Mouse (Mus musculus) heart, adult 2 months (tissue): Measurements from ENCODE around the gene Prex1. TPM values are rescaled to one million over a fixed set of nuclear protein-coding genes. Genes with fewer than 3 reads are reported as not detected.

Source experiments
- DNase-seq, 2 experiments: peaks; one replicate each; pipeline ENCODE4 v3.0.0; 2021
- H3K27ac ChIP-seq: fragments of 200-600 bp; 2 replicates; pipeline ENCODE4 v1.8.1; 2022
- H3K27me3 ChIP-seq: fragments of 200-500 bp; 2 replicates; pipeline ENCODE4 v1.6.1; 2012; ENCODE audit warnings: mild to moderate bottlenecking, low read length, inconsistent platforms, mixed read lengths; ENCODE audit not compliant: control insufficient read depth, insufficient read depth
- H3K36me3 ChIP-seq: fragments of 200-500 bp; 2 replicates; pipeline ENCODE4 v1.6.1; 2012; ENCODE audit warnings: low read length, inconsistent platforms; ENCODE audit not compliant: control insufficient read depth, insufficient read depth
- H3K4me1 ChIP-seq: fragments of 200-500 bp; 2 replicates; pipeline ENCODE4 v1.6.1; 2011; ENCODE audit warnings: low read length; ENCODE audit not compliant: control insufficient read depth, insufficient read depth
- H3K4me3 ChIP-seq: fragments of 200-600 bp; 2 replicates; pipeline ENCODE4 v1.8.1; 2022
- H3K79me2 ChIP-seq: fragments of 200-500 bp; replicated peaks from 2 replicates; pipeline ENCODE4 v1.6.1; 2012; ENCODE audit warnings: mild to moderate bottlenecking, inconsistent platforms, low read length, moderate library complexity, mixed read lengths; ENCODE audit not compliant: control insufficient read depth, insufficient read depth
- H3K9ac ChIP-seq: fragments of 200-500 bp; 2 replicates; pipeline ENCODE4 v1.6.1; 2012; ENCODE audit warnings: low read depth, mild to moderate bottlenecking, control low read depth, inconsistent platforms, low read length, mixed read lengths
- CTCF ChIP-seq: fragments of 200-600 bp; IDR thresholded peaks from 2 replicates; pipeline ENCODE4 v1.8.1; 2022; ENCODE audit warnings: antibody characterized with exemption, mild to moderate bottlenecking, moderate library complexity
- EP300 ChIP-seq: fragments of 200-500 bp; IDR thresholded peaks from 2 replicates; pipeline ENCODE4 v1.6.1; 2011; ENCODE audit warnings: low read depth, low read length, control low read depth; ENCODE audit not compliant: insufficient read depth
- POLR2A ChIP-seq: fragments of 200-500 bp; IDR thresholded peaks from 2 replicates; pipeline ENCODE4 v1.6.1; 2011; ENCODE audit warnings: mild to moderate bottlenecking, low read depth, low read length, control low read depth; ENCODE audit not compliant: insufficient read depth
- WGBS: fragments of 180-500 bp; shearing (Covaris S2); methylation state at CpG from one replicate; pipeline ENCODE4 v1.1.7; 2018; 5-methylcytosine and 5-hydroxymethylcytosine counted together
- intact Hi-C: fragments of 180-260 bp; cut with DNase I; formaldehyde crosslinking; loops from one replicate; pipeline ENCODE4 v1.15.1; 2025
- polyA plus RNA-seq: library from polyadenylated mRNA; depleted of rRNA; stranded (reverse); fragments of >200 nt; gene quantifications from 2 replicates; pipeline ENCODE4 v1.2.3, GENCODE M21; 2012
- total RNA-seq, 2 experiments: library from RNA; stranded (reverse); gene quantifications; 2 replicates each; pipeline ENCODE4 v1.2.3; 2021

Prex1 gene
- total and polyA plus RNA-seq, 3 experiments, result 5.2 to 9.8 (median 6.0) TPM

DNA sequence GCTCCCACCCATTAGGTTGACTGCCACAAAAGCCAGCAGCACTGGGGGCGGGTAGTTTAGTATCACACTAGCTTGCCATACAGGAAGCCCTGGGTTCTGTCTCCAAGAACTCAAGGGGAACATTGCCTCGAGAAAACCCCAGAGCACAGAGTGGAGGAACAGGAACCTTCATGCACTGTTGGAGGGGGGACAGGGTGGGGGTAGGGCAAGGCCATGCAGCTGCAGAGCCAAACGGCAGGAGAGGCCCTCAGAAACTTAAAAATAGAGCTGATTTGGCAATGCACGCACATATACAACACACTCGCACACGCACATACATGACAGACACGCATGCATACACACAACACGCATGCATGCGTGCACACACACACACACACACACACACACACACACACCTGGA, 32.2 kb upstream of the Prex1 start:
- 70% methylated on average over 9 of the region's 9 CpGs for WGBS
- peak in 1 of 2 experiments; percentile 24 for DNase-seq
- Histone ChIP-seq H3K27ac (no peak overlapping the region), H3K4me3 (no peak overlapping the region), H3K4me1 (no peaks in the 10 kb centered on the region), H3K9ac (no peak overlapping the region), H3K79me2 (no peaks in the 10 kb centered on the region), H3K36me3 (no peaks in the 10 kb centered on the region), H3K27me3 (no peaks in the 10 kb centered on the region)
- TF ChIP-seq EP300 (no peak), CTCF (no peak)
- intact Hi-C loops, result no loop called here

DNA sequence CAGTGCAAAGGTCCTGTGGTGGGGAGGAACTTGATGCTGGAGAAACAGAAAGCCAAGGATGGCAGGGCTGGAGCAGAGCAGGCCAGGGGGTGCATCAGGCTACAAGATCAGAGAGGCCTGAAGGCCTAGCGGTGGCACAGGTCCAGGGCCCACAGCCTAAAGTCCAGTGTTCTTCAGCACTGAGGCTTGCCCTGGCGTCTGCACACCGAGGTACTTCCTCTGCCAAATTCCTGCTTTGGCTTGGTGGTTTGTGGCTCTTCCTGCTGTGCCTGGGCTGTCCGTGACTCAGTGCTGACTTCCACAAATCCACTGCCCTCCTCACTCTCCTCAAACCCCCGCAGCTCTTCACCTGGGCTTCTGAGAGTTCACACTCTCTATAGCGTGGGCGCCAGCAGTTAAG, 30.8 kb upstream of the Prex1 start:
- no peak overlapping the region for H3K4me3 ChIP-seq
- TF ChIP-seq CTCF (no peak), EP300 (no peak), POLR2A (no peak)
- no peaks in the 10 kb centered on the region for H3K36me3 ChIP-seq
- DNase-seq, result peak in 1 of 2 experiments; percentile 32
- 58% methylated on average over 7 of the region's 7 CpGs for WGBS
- intact Hi-C loops, result no loop called here
- H3K9ac ChIP-seq, result no peak overlapping the region
- no peaks in the 10 kb centered on the region for H3K4me1 ChIP-seq
- no peaks in the 10 kb centered on the region for H3K79me2 ChIP-seq
- no peaks in the 10 kb centered on the region for H3K27me3 ChIP-seq
- H3K27ac ChIP-seq, result no peak overlapping the region

DNA sequence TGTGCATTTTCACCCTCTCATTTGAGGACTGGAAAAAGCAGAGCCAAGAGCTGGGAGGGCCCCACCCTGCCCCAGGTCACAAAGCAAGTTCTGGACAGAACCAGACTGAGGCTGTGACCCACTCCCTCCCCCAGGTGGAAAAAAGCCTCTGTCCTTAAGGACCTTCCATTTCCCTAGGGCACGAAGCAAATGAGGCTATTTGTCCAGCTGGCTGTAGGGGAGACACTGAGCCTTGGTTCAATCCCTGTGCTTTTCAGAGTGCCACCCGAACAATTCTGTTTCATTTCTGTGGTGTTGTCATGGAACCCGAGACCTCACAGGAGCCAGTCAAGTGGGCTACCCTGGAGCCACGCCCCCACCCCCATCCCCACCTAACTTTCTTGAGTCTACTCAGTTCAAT, 29.9 kb upstream of the Prex1 start:
- Histone ChIP-seq H3K36me3 (no peaks in the 10 kb centered on the region), H3K4me3 (no peak overlapping the region), H3K79me2 (no peaks in the 10 kb centered on the region), H3K4me1 (no peaks in the 10 kb centered on the region), H3K9ac (no peak overlapping the region), H3K27ac (no peak overlapping the region), H3K27me3 (no peaks in the 10 kb centered on the region)
- intact Hi-C loops, result no loop called here
- TF ChIP-seq EP300 (no peak), POLR2A (no peak), CTCF (no peak)
- 67% methylated on average over 4 of the region's 4 CpGs for WGBS
- DNase-seq, result no peak

DNA sequence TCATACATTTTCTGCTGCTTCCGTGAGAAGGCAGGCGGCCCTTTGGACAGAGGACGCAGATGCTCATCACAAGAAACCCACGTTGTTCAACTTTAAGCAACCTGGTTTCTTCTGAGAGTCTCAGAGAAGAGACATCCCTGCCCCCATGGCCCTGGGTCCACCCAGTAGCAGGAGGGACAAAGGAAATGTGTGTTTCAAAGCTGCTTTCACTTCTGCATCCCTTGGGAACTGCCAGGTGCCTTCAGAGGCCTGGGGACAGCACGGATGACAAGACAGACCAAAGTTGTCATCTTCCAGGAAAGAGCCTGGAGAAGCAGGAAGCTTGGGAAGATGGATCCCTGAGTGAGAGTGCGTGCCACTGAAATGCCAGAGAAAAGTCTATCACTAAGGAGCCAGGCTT, 27.8 kb upstream of the Prex1 start:
- WGBS, result 71% methylated on average over 6 of the region's 6 CpGs
- TF ChIP-seq CTCF (no peak), EP300 (no peak), POLR2A (no peak)
- DNase-seq, result no peak

DNA sequence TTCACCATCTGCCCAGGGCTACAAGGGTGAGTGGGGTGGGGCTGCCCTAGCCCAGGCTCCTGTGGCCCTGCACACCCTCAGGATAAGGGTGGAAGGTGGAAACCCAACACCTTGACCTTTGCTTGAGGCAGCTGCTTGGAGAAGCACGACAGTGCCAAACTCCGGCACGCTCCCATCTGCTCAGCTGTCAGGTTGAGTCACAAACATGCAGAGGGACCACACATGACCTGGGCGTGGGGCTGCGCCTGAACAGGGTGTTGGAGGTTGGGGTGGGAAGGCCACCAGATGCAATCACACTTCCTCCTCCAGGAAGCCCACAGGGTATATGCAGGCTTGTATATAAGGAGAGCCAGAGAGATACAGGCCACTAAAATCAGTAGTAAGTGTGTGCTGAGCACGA, 26.8 kb upstream of the Prex1 start:
- H3K79me2 ChIP-seq, result no peaks in the 10 kb centered on the region
- WGBS, result 86% methylated on average over 6 of the region's 6 CpGs
- TF ChIP-seq EP300 (no peak), POLR2A (no peak)
- H3K4me1 ChIP-seq, result no peaks in the 10 kb centered on the region
- H3K4me3 ChIP-seq, result no peak overlapping the region
- no peaks in the 10 kb centered on the region for H3K27me3 ChIP-seq
- no peak overlapping the region for H3K27ac ChIP-seq
- H3K36me3 ChIP-seq, result no peaks in the 10 kb centered on the region
- H3K9ac ChIP-seq, result no peak overlapping the region
- intact Hi-C loops, result no loop called here
- no peak for DNase-seq

More for the DNA sequence above, 27.8 kb upstream of the Prex1 start:
- intact Hi-C loops, result no loop called here
- Histone ChIP-seq H3K9ac (no peak overlapping the region), H3K27me3 (no peaks in the 10 kb centered on the region), H3K36me3 (no peaks in the 10 kb centered on the region), H3K4me1 (no peaks in the 10 kb centered on the region), H3K27ac (no peak overlapping the region), H3K79me2 (no peaks in the 10 kb centered on the region), H3K4me3 (no peak overlapping the region)

DNA sequence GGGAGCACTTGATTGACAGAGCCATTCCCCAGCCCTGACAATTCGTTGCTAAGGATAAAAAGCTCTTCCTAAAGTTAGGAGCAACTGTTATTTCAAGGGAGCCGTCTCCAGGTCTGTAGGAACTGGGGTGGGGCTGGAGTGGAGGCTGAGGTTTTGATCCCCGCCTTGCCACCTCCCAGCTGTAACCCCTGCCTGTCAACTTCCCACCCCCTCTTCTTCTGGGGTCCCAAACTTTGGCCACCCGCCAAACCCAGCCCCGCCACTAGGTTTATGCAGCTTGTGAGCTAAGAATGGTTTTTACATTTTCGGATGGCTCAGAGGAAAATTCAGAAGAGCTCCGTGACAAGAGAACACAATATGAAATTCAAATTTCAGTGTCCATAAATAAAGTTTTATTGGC, 23.7 kb upstream of the Prex1 start:
- intact Hi-C loops, result no loop called here
- TF ChIP-seq EP300, result no peak
- no peak for TF ChIP-seq CTCF
- TF ChIP-seq POLR2A, result no peak

More for the DNA sequence above, 23.7 kb upstream of the Prex1 start:
- no peak overlapping the region for H3K4me3 ChIP-seq
- no peaks in the 10 kb centered on the region for H3K79me2 ChIP-seq
- H3K36me3 ChIP-seq, result no peaks in the 10 kb centered on the region
- H3K27me3 ChIP-seq, result no peaks in the 10 kb centered on the region
- H3K4me1 ChIP-seq, result no peaks in the 10 kb centered on the region
- 77% methylated on average over 7 of the region's 7 CpGs for WGBS
- no peak overlapping the region for H3K9ac ChIP-seq
- no peak overlapping the region for H3K27ac ChIP-seq
- DNase-seq, result no peak
